Mouse (Mus musculus): ENCODE data around the gene Eif5b. TPM values are rescaled to one million over a fixed set of nuclear protein-coding genes. Genes with fewer than 3 reads are reported as not detected.
"Not testable (repeated sequence)": the region's sequence is repeated elsewhere in the genome, so short reads cannot be mapped to it uniquely, and the experiment has no call there.

Gene Eif5b
- polyA plus RNA-seq, 1 experiment: 4.0 TPM

- Histone ChIP-seq H3K36me3 (ENCODE audit: control insufficient read depth, insufficient read depth, low read length) (no peaks in the 10 kb centered on the region), H3K27me3 (ENCODE audit: control insufficient read depth, insufficient read depth, low read length) (no peaks in the 10 kb centered on the region), H3K4me1 (ENCODE audit: control insufficient read depth, insufficient read depth, insufficient read length) (no peaks in the 10 kb centered on the region), H3K4me3 (ENCODE audit: extremely low read depth, insufficient read depth, insufficient read length) (no peak overlapping the region), H3K27ac (ENCODE audit: insufficient read depth, low read length) (no peak overlapping the region)
- no peak for TF ChIP-seq CTCF (IDR thresholded peaks at IDR 0.05; ENCODE audit: extremely low read depth, insufficient read depth, insufficient read length, insufficient replicate concordance)
- TF ChIP-seq POLR2A (IDR thresholded peaks at IDR 0.05; ENCODE audit: low read depth, low read length): no peak
- 88% methylated on average over 5 of the region's 5 CpGs for WGBS
- no peak for DNase-seq (ENCODE audit: low read depth in 1 of 2, low spot score in 2 of 2)
These were observed 38.3 kb upstream of the Eif5b start for GRCm38 (mm10) chr1:37959486-37959885.

- Histone ChIP-seq H3K4me3 (ENCODE audit: extremely low read depth, insufficient read depth, insufficient read length) (no peak overlapping the region), H3K36me3 (ENCODE audit: control insufficient read depth, insufficient read depth, low read length) (no peaks in the 10 kb centered on the region), H3K4me1 (ENCODE audit: control insufficient read depth, insufficient read depth, insufficient read length) (no peaks in the 10 kb centered on the region), H3K27ac (ENCODE audit: insufficient read depth, low read length) (no peak overlapping the region), H3K27me3 (ENCODE audit: control insufficient read depth, insufficient read depth, low read length) (no peaks in the 10 kb centered on the region)
- 82% methylated on average over 10 of the region's 10 CpGs for WGBS
- no peak for DNase-seq (ENCODE audit: low read depth in 1 of 2, low spot score in 2 of 2)
- TF ChIP-seq POLR2A (IDR thresholded peaks at IDR 0.05; ENCODE audit: low read depth, low read length) (no peak), CTCF (IDR thresholded peaks at IDR 0.05; ENCODE audit: extremely low read depth, insufficient read depth, insufficient read length, insufficient replicate concordance) (no peak)
These were observed 32.2 kb upstream of the Eif5b start for GRCm38 (mm10) chr1:37965571-37965970.

DNA sequence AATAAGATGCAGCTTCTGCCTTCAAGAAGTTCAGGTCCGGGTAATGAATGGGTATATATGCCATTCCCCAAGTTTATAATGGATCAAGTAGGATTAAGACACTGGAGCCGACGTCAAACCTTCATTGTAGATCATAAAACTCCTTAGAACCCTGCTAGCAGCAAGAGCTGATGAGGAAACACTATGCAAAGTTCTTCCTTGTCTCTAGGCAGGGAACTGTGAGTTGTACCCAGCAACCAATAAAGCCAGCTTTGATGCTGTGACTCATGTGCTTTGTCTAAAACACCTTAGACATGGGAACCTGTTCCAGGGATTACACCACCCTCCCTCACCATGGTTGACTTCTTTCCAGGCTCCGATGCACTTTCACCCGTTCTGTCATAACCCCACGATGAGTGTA is 29.1 kb upstream of the Eif5b start:
- H3K4me3 ChIP-seq (ENCODE audit: extremely low read depth, insufficient read depth, insufficient read length): no peak overlapping the region
- no peak for DNase-seq (ENCODE audit: low read depth in 1 of 2, low spot score in 2 of 2)
- no peaks in the 10 kb centered on the region for H3K27me3 ChIP-seq (ENCODE audit: control insufficient read depth, insufficient read depth, low read length)
- H3K4me1 ChIP-seq (ENCODE audit: control insufficient read depth, insufficient read depth, insufficient read length): no peaks in the 10 kb centered on the region
- H3K27ac ChIP-seq (ENCODE audit: insufficient read depth, low read length): no peak overlapping the region
- TF ChIP-seq POLR2A (IDR thresholded peaks at IDR 0.05; ENCODE audit: low read depth, low read length): no peak
- 87% methylated on average over 6 of the region's 6 CpGs for WGBS
- H3K36me3 ChIP-seq (ENCODE audit: control insufficient read depth, insufficient read depth, low read length): no peaks in the 10 kb centered on the region

DNA sequence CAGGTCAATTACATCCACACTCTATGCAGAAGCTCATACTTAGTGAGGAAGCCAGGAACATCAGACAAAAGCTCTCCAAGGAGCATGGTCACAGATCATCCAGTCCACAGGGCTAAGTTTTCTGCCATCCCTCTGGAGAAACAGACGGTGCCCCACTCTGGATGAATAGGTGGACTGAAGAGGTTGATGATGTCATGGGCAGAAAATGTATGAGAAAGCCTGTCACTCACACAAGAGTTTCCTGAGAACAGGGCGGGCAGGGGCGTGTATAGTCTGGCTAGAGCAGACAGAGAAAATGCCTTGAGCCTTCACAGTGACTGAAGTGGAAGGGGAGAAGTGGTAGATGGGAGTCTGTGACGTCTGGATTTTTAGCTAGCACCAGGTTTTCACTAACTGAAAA is 26.3 kb upstream of the Eif5b start:
- Histone ChIP-seq H3K27me3 (ENCODE audit: control insufficient read depth, insufficient read depth, low read length) (no peaks in the 10 kb centered on the region), H3K36me3 (ENCODE audit: control insufficient read depth, insufficient read depth, low read length) (no peaks in the 10 kb centered on the region), H3K27ac (ENCODE audit: insufficient read depth, low read length) (no peak overlapping the region), H3K4me1 (ENCODE audit: control insufficient read depth, insufficient read depth, insufficient read length) (no peaks in the 10 kb centered on the region), H3K4me3 (ENCODE audit: extremely low read depth, insufficient read depth, insufficient read length) (no peak overlapping the region)
- TF ChIP-seq POLR2A (IDR thresholded peaks at IDR 0.05; ENCODE audit: low read depth, low read length): no peak
- TF ChIP-seq CTCF (IDR thresholded peaks at IDR 0.05; ENCODE audit: extremely low read depth, insufficient read depth, insufficient read length, insufficient replicate concordance): no peak
- DNase-seq (ENCODE audit: low read depth in 1 of 2, low spot score in 2 of 2): no peak
- 47% methylated on average over 4 of the region's 4 CpGs for WGBS

GRCm38 (mm10) chr1:37976666-37977065 is 21.1 kb upstream of the Eif5b start:
- not testable (repeated sequence) for H3K4me1 ChIP-seq (ENCODE audit: control insufficient read depth, insufficient read depth, insufficient read length); H3K36me3 ChIP-seq (ENCODE audit: control insufficient read depth, insufficient read depth, low read length); H3K27ac ChIP-seq (ENCODE audit: insufficient read depth, low read length); H3K27me3 ChIP-seq (ENCODE audit: control insufficient read depth, insufficient read depth, low read length); DNase-seq (ENCODE audit: low read depth in 1 of 2, low spot score in 2 of 2); H3K4me3 ChIP-seq (ENCODE audit: extremely low read depth, insufficient read depth, insufficient read length)
- WGBS: 65% methylated on average over 9 of the region's 9 CpGs

GRCm38 (mm10) chr1:37977303-37977702 is 20.5 kb upstream of the Eif5b start:
- Histone ChIP-seq H3K27me3 (ENCODE audit: control insufficient read depth, insufficient read depth, low read length) (no peaks in the 10 kb centered on the region), H3K36me3 (ENCODE audit: control insufficient read depth, insufficient read depth, low read length) (no peaks in the 10 kb centered on the region), H3K4me3 (ENCODE audit: extremely low read depth, insufficient read depth, insufficient read length) (no peak overlapping the region), H3K4me1 (ENCODE audit: control insufficient read depth, insufficient read depth, insufficient read length) (no peaks in the 10 kb centered on the region), H3K27ac (ENCODE audit: insufficient read depth, low read length) (no peak overlapping the region)
- no peak for TF ChIP-seq POLR2A (IDR thresholded peaks at IDR 0.05; ENCODE audit: low read depth, low read length)
- no peak for TF ChIP-seq CTCF (IDR thresholded peaks at IDR 0.05; ENCODE audit: extremely low read depth, insufficient read depth, insufficient read length, insufficient replicate concordance)
- 93% methylated on average over 7 of the region's 7 CpGs for WGBS
- DNase-seq (ENCODE audit: low read depth in 1 of 2, low spot score in 2 of 2): no peak

DNA sequence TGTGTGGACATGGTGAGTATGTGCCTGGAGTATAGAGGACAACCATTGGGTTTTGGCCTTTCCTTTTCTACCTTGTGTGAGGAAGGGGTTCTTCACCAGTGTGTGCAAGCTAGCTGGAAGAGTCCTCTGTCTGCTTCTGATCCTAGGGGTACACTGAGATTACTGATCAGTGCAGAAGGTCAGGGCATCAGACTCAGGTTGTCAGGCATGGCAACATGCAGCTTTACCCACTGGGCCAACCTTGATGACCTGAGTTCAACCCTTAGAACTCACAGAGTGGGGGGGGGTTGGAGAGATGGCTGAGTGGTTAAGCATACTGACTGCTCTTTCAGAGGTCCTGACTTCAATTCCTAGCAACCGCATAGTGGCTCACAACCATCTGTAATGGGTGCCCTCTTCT is 13.5 kb upstream of the Eif5b start:
- no peak overlapping the region for H3K4me3 ChIP-seq (ENCODE audit: extremely low read depth, insufficient read depth, insufficient read length)
- H3K36me3 ChIP-seq (ENCODE audit: control insufficient read depth, insufficient read depth, low read length): peaks cover 23% of the 10 kb centered on the region
- no peak for DNase-seq (ENCODE audit: low read depth in 1 of 2, low spot score in 2 of 2)
- WGBS: 94% methylated on average over 1 of the region's 1 CpGs
- H3K27ac ChIP-seq (ENCODE audit: insufficient read depth, low read length): no peak overlapping the region
- TF ChIP-seq CTCF (IDR thresholded peaks at IDR 0.05; ENCODE audit: extremely low read depth, insufficient read depth, insufficient read length, insufficient replicate concordance): no peak
- TF ChIP-seq POLR2A (IDR thresholded peaks at IDR 0.05; ENCODE audit: low read depth, low read length): no peak
- no peaks in the 10 kb centered on the region for H3K27me3 ChIP-seq (ENCODE audit: control insufficient read depth, insufficient read depth, low read length)
- no peaks in the 10 kb centered on the region for H3K4me1 ChIP-seq (ENCODE audit: control insufficient read depth, insufficient read depth, insufficient read length)

Measured in spleen, adult 2 months (tissue).